Mouse (Mus musculus) lung, adult 2 months (tissue): ENCODE results near the gene Irak4. TPM values are rescaled to one million over a fixed set of nuclear protein-coding genes. Genes with fewer than 3 reads are reported as not detected.

ENCODE experiments used
- DNase-seq: peaks from one replicate; pipeline ENCODE4 v3.0.0; 2022
- H3K4me1 ChIP-seq: fragments of 200-500 bp; 2 replicates; pipeline ENCODE4 v1.6.1; 2011; ENCODE audit warnings: low read length; ENCODE audit not compliant: control insufficient read depth, insufficient read depth
- H3K4me3 ChIP-seq: fragments of 200-500 bp; replicated peaks from 2 replicates; pipeline ENCODE3; 2011; ENCODE audit warnings: low read depth, mild to moderate bottlenecking, control low read depth, low read length; ENCODE audit errors: extremely low read depth
- CTCF ChIP-seq: fragments of 200-500 bp; IDR thresholded peaks from 2 replicates; pipeline ENCODE4 v1.5.1; 2011; ENCODE audit warnings: mild to moderate bottlenecking, low read length, control low read depth; ENCODE audit not compliant: insufficient read depth
- POLR2A ChIP-seq: fragments of 200-500 bp; IDR thresholded peaks from 2 replicates; pipeline ENCODE4 v1.6.1; 2011; ENCODE audit warnings: low read depth, mild to moderate bottlenecking, control low read depth, low read length, borderline replicate concordance; ENCODE audit errors: extremely low read depth
- WGBS: fragments of 180-500 bp; shearing (Covaris S2); methylation state at CpG from one replicate; pipeline ENCODE4 v1.1.7; 2018; 5-methylcytosine and 5-hydroxymethylcytosine counted together
- polyA plus RNA-seq: library from polyadenylated mRNA; depleted of rRNA; stranded (reverse); fragments of >200 nt; gene quantifications from 2 replicates; pipeline ENCODE4 v1.2.3, GENCODE M21; 2012; rRNA removed

Gene Irak4
- polyA plus RNA-seq = 7.8 and 9.8 TPM in 2 replicates

DNA sequence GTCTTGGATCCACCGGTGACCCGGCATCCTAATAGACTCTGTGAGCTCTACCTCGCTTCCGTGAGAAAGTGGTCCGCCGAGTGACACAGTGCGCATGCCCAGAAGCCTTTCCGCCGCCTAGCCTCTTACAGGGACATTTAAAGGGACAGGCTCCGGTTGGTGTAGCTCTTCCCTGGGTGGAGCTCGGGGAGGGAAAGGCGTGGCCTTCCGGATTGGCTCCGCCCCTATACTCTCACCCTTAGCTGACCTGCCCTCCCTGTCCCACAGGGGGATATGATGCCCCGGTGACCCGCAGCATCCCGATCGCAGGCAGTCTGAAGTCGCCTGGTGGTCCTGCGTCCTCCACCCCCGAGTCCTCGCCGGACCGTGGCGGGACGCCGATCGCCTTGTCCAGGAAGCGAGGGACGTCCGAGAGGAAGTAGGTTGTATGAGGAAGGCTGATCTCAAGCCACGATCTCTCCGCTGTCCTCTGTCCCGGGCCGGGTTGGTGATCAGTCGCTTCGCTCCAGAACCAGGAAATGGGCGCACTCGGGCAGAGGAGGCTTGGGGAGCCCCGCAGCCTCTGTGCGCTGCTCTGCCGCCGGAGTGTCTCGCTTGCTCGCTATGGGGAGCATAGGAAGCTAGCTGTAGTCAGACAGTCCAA lies at the start of gene Irak4, which contains the start of gene Pus7l:
Irak4 (plus strand) TSS at position 235 of the 643 bp plus-strand sequence.
Pus7l (minus strand) TSS at position 139 of the 643 bp plus-strand sequence.
- WGBS = under 1% methylated on average over 45 of the region's 45 CpGs
- peak within 1 kb of the TSS; percentile 70 for H3K4me3 ChIP-seq
- H3K4me1 ChIP-seq = no peaks in the 10 kb centered on the region
- TF ChIP-seq POLR2A = peak; percentile 86; the same call in 1 of the 2 replicates
- no peak for TF ChIP-seq CTCF
- DNase-seq = peak; percentile 94

DNA sequence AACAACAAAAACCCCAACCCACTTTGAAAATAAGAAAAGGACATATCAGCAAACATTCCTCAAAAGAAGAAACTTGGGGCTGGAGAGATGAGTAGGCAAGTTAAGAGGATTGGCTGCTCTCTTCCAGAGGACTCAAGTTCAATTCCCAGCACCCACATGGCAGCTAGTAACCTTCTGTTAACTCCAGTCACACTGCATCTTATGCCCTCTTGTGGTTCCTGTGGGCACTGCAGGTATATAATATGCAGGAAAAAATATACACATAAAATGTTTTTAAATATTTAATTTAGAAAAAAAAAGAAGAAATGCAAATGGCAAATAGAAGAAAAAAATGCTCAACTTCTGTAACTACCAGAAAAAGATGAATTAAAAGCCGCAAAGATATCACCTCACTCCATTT lies 49.0 kb upstream of the Irak4 start:
- Histone ChIP-seq H3K4me1 (no peaks in the 10 kb centered on the region), H3K4me3 (no peak overlapping the region)
- no peak for DNase-seq
- TF ChIP-seq CTCF (no peak), POLR2A (no peak)
- 100% methylated on average over 1 of the region's 1 CpGs for WGBS

DNA sequence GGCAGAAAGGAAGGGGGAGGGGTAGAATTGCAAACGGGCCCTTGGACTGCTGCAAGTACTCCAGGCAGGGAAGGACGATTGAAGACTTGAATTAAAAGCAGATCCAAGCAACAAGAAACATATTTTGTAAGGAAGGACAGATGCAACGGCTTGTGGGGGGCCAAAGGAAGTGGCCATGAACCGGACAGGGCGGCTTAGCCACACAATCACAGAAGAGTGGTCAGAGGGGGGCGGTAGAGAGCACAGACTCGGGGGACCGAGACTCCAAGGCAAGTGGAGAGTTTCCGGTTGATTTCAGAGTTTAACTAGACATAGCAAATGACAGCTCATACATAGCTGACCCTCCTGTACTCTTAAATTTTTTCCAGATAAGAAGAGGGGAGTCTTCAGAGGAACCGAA lies 47.5 kb upstream of the Irak4 start:
- no peak for DNase-seq
- 72% methylated on average over 10 of the region's 10 CpGs for WGBS
- Histone ChIP-seq H3K4me1 (no peaks in the 10 kb centered on the region), H3K4me3 (no peak overlapping the region)
- TF ChIP-seq POLR2A = no peak
- TF ChIP-seq CTCF = no peak

DNA sequence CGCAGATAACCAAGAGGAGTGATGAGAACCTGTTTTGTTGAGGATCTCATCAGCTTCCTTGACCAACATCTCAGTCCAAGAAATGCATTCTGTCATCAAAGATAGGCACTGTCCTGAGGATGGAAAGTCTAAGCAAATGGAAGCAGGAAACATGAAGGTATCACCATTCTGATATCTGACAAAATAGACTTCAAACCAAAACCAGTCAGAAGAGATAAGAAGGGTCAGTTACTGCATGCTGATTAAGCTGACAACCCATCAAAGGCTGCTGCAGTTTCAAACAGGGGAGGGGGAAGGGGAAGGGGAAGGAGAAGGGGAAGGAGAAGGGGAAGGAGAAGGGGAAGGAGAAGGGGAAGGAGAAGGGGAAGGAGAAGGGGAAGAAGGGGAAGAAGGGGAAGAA lies 44.2 kb upstream of the Irak4 start:
- TF ChIP-seq CTCF (no peak), POLR2A (no peak)
- H3K4me3 ChIP-seq = no peak overlapping the region
- no peaks in the 10 kb centered on the region for H3K4me1 ChIP-seq
- no peak for DNase-seq
- 61% methylated on average over 1 of the region's 1 CpGs for WGBS

DNA sequence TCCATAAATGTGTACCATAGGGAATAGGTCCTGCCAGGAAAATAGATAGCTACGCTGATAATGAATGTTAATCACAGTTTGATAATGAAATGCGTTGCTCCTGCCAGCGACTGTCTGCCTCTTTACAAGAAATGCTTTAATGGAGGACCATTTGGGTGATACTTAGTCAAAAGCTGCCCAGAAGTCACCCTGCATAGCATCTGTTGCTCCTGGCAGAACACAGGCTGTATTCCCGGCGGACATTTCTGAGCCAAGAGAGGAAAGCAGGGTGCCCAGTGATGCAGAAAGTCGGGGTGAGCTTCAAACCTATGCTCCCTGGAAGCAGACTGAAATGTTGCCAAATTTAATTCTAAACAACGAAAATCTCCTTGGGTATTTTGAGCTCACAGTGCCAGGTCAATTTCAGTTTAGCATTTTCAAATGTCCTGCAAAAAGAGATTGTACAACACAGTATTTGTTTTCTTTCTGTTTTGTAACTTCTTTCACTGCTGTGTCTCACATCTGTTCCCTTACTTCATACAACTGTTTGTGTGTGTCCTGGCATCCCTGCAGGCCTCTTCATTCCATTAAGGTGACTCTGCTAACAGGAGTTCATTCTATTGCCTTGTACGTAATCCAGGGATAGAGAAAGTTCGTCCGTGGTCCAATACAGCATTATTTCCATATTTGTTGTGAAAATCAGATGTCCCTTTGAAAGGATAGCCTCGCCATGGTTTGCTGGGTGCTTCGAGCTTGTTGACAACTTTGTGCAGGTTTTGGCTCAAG lies 39.8 kb upstream of the Irak4 start:
- 73% methylated on average over 12 of the region's 12 CpGs for WGBS
- Histone ChIP-seq H3K4me1 (no peaks in the 10 kb centered on the region), H3K4me3 (no peak overlapping the region)
- no peak for DNase-seq
- TF ChIP-seq CTCF (no peak), POLR2A (no peak)

DNA sequence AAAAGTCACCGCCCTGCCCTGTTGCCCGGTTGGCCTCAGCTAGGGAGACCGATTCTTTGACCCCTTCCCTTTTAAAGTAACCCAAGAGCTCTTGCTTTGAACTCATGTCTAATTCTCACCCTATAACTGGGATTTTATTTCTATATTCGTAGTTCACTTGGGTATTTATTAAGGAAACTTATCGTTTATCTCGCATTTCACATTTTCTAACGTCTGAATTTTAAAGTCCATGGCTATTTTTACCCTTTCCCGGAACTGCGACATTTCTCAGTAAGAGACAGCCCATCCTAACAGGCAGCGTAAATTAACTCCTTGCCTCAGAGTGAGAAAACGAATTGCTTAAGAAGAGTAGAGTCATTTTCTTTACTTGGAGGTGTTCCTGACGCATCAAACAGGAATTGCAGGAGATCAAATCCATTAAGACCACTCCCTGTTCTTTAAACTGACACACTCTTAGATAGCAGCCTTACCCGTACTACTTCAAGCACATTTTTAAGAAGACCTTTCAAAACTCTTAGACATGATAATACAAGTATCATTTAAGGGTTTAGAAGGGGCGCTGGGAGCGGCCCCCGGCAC lies 25.4 kb upstream of the Irak4 start:
- no peak overlapping the region for H3K4me3 ChIP-seq
- TF ChIP-seq CTCF (no peak), POLR2A (no peak)
- WGBS = 66% methylated on average over 16 of the region's 16 CpGs
- H3K4me1 ChIP-seq = no peaks in the 10 kb centered on the region
- no peak for DNase-seq

DNA sequence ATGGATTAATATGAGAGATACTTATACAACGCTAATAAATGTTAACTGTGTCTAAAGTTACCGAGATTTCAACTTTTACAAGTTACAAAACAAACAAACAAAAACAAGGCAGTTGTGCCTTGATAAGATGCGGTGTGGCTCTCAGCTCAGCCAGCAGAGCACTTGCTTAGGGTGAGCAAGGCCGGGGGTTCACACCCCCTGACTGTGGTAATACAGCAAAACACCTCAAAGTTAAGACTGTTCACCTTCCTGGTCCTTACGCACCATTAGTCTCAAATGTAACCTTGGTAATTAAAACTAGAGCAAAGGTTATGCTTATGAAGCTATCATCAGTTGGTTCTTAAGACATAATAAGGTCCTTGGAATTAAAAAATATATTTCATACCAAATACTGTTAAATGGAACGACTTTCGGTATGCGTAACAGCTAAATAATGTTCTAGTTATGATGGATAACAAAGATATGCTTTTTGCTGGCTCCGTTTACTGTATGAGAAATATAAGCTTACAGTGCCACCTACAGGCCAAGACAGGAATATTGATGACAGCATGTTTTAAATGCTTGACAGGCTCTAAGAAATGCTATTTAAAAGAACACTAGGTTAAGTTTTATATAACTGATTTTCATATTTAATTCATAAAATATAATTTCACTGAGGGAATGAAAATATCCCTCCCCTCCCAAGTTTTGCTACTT lies 23.1 kb upstream of the Irak4 start:
- WGBS = 33% methylated on average over 9 of the region's 9 CpGs
- H3K4me1 ChIP-seq = no peaks in the 10 kb centered on the region
- DNase-seq = no peak
- TF ChIP-seq CTCF (peak; percentile 39; the same call in 1 of the 2 replicates), POLR2A (no peak)
- H3K4me3 ChIP-seq = no peak overlapping the region

DNA sequence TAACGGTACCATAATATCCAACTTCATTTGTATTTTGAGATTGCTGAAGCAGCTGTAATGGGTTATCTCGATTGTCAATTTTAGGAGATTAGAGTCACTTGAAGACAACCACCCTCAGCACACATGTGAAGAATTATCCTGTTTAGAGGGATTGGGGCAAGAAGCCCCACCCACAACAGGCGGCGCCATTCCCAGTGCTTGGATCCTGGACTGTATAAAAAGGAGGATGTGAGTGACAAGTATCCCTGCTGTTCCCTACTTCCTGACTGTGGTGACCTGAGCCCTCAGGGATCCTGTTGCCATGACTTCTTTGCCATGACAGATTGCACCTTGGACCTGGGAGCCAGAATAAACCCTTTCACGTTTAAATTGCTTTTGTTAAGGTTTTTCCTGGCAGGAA lies 22.5 kb upstream of the Irak4 start:
- WGBS = 75% methylated on average over 5 of the region's 5 CpGs

DNA sequence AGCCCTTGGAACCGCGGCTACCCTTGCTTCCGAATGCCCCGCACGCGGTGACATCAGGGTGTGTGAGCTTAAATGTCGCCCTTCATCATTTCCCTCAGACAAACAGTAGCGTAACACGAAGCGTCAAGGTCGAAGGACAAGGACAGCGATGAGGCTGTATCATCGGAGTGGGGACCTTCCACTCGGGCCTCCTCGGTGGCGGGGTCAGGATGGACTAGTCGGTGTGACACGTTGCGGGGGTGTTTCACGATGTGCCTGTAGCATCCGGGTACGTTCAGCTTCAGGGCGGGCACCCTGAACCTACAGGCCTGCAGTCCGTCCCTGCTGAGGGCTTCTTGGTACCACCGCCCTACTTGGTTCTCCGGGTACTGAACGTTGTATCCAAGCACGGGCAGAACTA lies 20.2 kb upstream of the Irak4 start:
- no peaks in the 10 kb centered on the region for H3K4me1 ChIP-seq
- 83% methylated on average over 28 of the region's 28 CpGs for WGBS
- no peak overlapping the region for H3K4me3 ChIP-seq
- TF ChIP-seq POLR2A (no peak), CTCF (no peak)
- DNase-seq = no peak

More for the DNA sequence above, 22.5 kb upstream of the Irak4 start:
- H3K4me1 ChIP-seq = no peaks in the 10 kb centered on the region
- no peak for DNase-seq
- H3K4me3 ChIP-seq = no peak overlapping the region
- TF ChIP-seq CTCF = no peak
- no peak for TF ChIP-seq POLR2A
